Mouse (Mus musculus) adipocyte (in vitro differentiated cells): ENCODE results near the gene Capza2.

Experiments used
- DNase-seq: peaks from one replicate; pipeline ENCODE4 v3.0.0-alpha.2; 2016; ENCODE audit warnings: low spot score

The Capza2 gene

GRCm38 (mm10) chr6:17635615-17636284, at the start of gene Capza2:
TSS of gene Capza2 (plus strand) at chr6:17636234.
- DNase-seq = no peak

- peak; percentile 91 for DNase-seq
Measured at GRCm38 (mm10) chr6:17589049-17589952, 46.7 kb upstream of the Capza2 start.

GRCm38 (mm10) chr6:17589953-17590627, 45.9 kb upstream of the Capza2 start:
- DNase-seq = no peak

GRCm38 (mm10) chr6:17593971-17594370, 42.1 kb upstream of the Capza2 start:
- DNase-seq = peak; percentile 46

GRCm38 (mm10) chr6:17595712-17596462, 40.1 kb upstream of the Capza2 start:
- peak; percentile 36 for DNase-seq

- DNase-seq = no peak
Measured at GRCm38 (mm10) chr6:17599373-17599772, 36.7 kb upstream of the Capza2 start.

GRCm38 (mm10) chr6:17601526-17601925, 34.5 kb upstream of the Capza2 start:
- no peak for DNase-seq

- no peak for DNase-seq
Measured at GRCm38 (mm10) chr6:17606915-17607314, 29.1 kb upstream of the Capza2 start.

- DNase-seq = no peak
Measured at GRCm38 (mm10) chr6:17611352-17612010, 24.6 kb upstream of the Capza2 start.

GRCm38 (mm10) chr6:17612652-17613051, 23.4 kb upstream of the Capza2 start:
- no peak for DNase-seq

- DNase-seq = no peak
Measured at GRCm38 (mm10) chr6:17620823-17621222, 15.2 kb upstream of the Capza2 start.

GRCm38 (mm10) chr6:17621436-17621835, 14.6 kb upstream of the Capza2 start:
- no peak for DNase-seq

- no peak for DNase-seq
Measured at GRCm38 (mm10) chr6:17628701-17629455, 7.2 kb upstream of the Capza2 start.

- no peak for DNase-seq
Measured at GRCm38 (mm10) chr6:17629756-17630155, 6.3 kb upstream of the Capza2 start.

GRCm38 (mm10) chr6:17631611-17632010, 4.4 kb upstream of the Capza2 start:
- peak; percentile 45 for DNase-seq

- no peak for DNase-seq
Measured at GRCm38 (mm10) chr6:17633819-17634218, 2.2 kb upstream of the Capza2 start.

GRCm38 (mm10) chr6:17634992-17635391, 1.0 kb upstream of the Capza2 start:
- DNase-seq = no peak

- DNase-seq = peak; percentile 95
Measured at GRCm38 (mm10) chr6:17636764-17637170, 733 bp downstream of the Capza2 start.

- DNase-seq = peak; percentile 76
Measured at GRCm38 (mm10) chr6:17637205-17638203, 1.5 kb downstream of the Capza2 start.
